Mouse (Mus musculus): ENCODE measurements around the gene Reln. TPM values are rescaled to one million over a fixed set of nuclear protein-coding genes. Genes with fewer than 3 reads are reported as not detected.

Gene Reln
- polyA plus RNA-seq, 1 experiment from 2014 or later: 36.0 TPM

DNA sequence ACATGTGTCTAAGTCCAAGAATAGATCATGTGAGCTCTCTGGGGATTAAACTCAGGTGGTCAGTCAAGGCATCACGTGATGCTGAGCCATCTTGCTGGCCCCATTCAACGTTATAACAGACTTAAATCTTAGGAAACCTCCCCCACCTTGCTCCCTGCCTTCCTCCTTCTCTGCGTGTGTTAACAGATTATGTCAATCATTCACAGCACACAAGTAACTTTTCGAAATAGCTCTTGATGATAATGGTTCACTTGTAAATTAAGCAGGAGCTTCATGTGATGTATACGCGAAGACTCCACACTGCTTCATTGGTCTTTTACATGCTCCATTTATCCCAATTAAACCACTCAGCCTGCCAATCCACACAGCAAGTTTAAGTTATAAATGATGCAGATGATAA is 271.9 kb downstream of the Reln start:
- no peak overlapping the region for H3K9ac ChIP-seq
- WGBS: 73% methylated on average over 6 of the region's 6 CpGs
- no peak for ATAC-seq (ENCODE audit: low FRiP score, low read depth)
- H3K36me3 ChIP-seq: no peaks in the 10 kb centered on the region
- no peaks in the 10 kb centered on the region for H3K27me3 ChIP-seq (replicated peaks)
- no peak overlapping the region for H3K4me2 ChIP-seq (replicated peaks)
- no peaks in the 10 kb centered on the region for H3K9me3 ChIP-seq
- H3K27ac ChIP-seq: no peak overlapping the region
- no peaks in the 10 kb centered on the region for H3K4me1 ChIP-seq
- no peak overlapping the region for H3K4me3 ChIP-seq

DNA sequence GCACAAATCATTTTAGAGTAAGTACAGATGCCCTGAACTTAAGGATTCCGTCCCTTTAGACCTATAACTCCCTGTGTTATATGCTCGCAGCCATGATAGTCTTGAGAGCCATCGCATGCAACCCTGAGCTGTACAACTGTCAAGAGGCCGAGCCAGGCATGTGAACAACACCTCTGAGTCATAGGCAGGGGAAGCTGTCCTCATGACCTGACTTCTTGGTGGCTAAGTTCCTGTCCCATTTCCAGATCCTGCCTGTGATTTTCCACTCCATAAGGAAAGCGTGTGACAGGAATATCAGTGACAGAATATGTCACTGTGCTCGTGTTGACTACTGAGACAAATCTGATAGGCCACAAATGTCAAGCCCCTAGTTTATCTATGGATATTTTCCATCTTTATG is 285.3 kb downstream of the Reln start:
- H3K4me1 ChIP-seq: no peaks in the 10 kb centered on the region
- H3K9me3 ChIP-seq: no peaks in the 10 kb centered on the region
- no peak overlapping the region for H3K27ac ChIP-seq
- no peak for ATAC-seq (ENCODE audit: low FRiP score, low read depth)
- WGBS: 85% methylated on average over 6 of the region's 6 CpGs
- H3K4me2 ChIP-seq (replicated peaks): no peak overlapping the region
- no peaks in the 10 kb centered on the region for H3K36me3 ChIP-seq
- H3K4me3 ChIP-seq: no peak overlapping the region
- H3K27me3 ChIP-seq (replicated peaks): no peaks in the 10 kb centered on the region
- no peak overlapping the region for H3K9ac ChIP-seq

DNA sequence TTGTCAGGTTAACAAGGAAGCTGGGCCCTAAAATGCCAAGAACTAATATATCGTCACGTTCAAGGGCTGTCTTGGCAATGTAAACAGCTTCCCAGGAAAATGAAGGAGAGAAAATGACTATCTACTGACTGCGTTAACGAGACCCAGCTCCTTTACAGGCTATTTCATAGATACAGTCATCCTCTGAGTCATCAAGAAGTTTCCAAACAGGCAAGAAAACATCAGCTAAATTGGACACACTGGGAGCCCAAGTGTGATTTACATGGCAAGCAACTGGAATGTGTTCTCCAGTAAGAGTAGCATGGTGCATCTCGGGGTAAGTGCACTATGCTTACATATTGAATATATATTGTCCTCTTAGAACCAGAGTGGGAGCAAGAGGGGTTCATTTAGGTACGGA is 302.7 kb downstream of the Reln start:
- no peaks in the 10 kb centered on the region for H3K9me3 ChIP-seq
- no peaks in the 10 kb centered on the region for H3K27me3 ChIP-seq (replicated peaks)
- no peak for ATAC-seq (ENCODE audit: low FRiP score, low read depth)
- H3K36me3 ChIP-seq: no peaks in the 10 kb centered on the region
- no peak overlapping the region for H3K27ac ChIP-seq
- H3K4me1 ChIP-seq: no peaks in the 10 kb centered on the region
- no peak overlapping the region for H3K4me2 ChIP-seq (replicated peaks)
- H3K9ac ChIP-seq: no peak overlapping the region
- no peak overlapping the region for H3K4me3 ChIP-seq
- WGBS: 89% methylated on average over 6 of the region's 6 CpGs

GRCm38 (mm10) chr5:22039375-22040149 is 304.9 kb downstream of the Reln start:
- Histone ChIP-seq H3K36me3 (no peaks in the 10 kb centered on the region), H3K27ac (no peak overlapping the region), H3K4me2 (replicated peaks) (no peak overlapping the region), H3K4me3 (no peak overlapping the region), H3K9ac (no peak overlapping the region), H3K27me3 (replicated peaks) (no peaks in the 10 kb centered on the region), H3K9me3 (no peaks in the 10 kb centered on the region), H3K4me1 (peaks cover 6% of the 10 kb centered on the region; the same call in 1 of the 2 replicates)
- WGBS: 81% methylated on average over 12 of the region's 12 CpGs
- ATAC-seq (ENCODE audit: low FRiP score, low read depth): no peak

- Histone ChIP-seq H3K9me3 (no peaks in the 10 kb centered on the region), H3K27me3 (replicated peaks) (no peaks in the 10 kb centered on the region), H3K4me3 (no peak overlapping the region), H3K9ac (no peak overlapping the region), H3K4me1 (peaks cover 15% of the 10 kb centered on the region), H3K27ac (no peak overlapping the region), H3K4me2 (replicated peaks) (no peak overlapping the region), H3K36me3 (no peaks in the 10 kb centered on the region)
- WGBS: 18% methylated on average over 8 of the region's 8 CpGs
- no peak for ATAC-seq (ENCODE audit: low FRiP score, low read depth)
These were observed 309.3 kb downstream of the Reln start for GRCm38 (mm10) chr5:22035201-22035600.

DNA sequence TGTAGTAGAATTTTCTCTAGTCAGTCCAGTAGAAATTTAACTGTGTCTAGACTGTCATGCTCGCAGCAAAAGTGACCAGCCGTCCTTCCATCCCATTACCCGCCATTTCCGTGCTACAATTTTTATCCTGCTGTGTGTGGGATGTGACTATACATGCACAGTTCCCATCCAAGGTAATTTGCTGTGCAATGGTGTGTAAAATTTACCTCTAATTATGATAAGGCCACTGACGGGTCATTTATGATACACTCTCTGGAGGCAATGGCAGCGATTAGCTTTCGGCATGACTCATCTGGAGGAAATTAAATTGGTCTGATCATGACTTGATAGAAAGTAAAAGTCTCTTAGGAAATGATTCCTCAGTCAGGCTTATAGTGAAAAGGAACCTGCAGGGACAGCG is 311.5 kb downstream of the Reln start:
- ATAC-seq (ENCODE audit: low FRiP score, low read depth): 0 out of 2 replicates have a peak, but pooled peaks have one; percentile 27
- Histone ChIP-seq H3K4me2 (replicated peaks) (no peak overlapping the region), H3K27me3 (replicated peaks) (no peaks in the 10 kb centered on the region)

DNA sequence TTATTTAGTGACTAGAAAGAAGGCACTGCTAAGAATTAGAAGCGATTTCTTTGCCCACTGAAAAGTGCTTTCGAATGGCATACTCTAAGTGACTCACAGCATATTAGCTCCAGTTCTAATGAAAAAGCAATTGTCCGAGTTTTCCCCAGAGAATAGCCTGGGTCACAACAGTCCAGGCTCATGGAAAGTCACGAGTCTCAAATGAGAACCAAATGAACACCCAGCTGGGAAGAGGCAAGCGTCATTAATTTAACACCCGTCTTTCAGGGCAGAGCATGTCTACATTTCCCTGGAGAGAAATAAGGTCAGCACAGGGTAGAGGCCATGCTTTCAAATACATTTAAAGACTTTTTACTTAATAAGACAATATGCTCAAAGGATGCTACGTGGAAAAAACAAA is 312.8 kb downstream of the Reln start:
- peak; percentile 84 for ATAC-seq (ENCODE audit: low FRiP score, low read depth)
- Histone ChIP-seq H3K27me3 (replicated peaks) (no peaks in the 10 kb centered on the region), H3K9me3 (no peaks in the 10 kb centered on the region), H3K36me3 (no peaks in the 10 kb centered on the region), H3K27ac (no peak overlapping the region), H3K4me3 (no peak overlapping the region), H3K9ac (no peak overlapping the region), H3K4me2 (replicated peaks) (0 out of 2 replicates have a peak overlapping the region, but pooled peaks have one; percentile 7), H3K4me1 (peaks cover 15% of the 10 kb centered on the region)
- WGBS: 15% methylated on average over 7 of the region's 7 CpGs

More for the DNA sequence above, 311.5 kb downstream of the Reln start:
- Histone ChIP-seq H3K9me3 (no peaks in the 10 kb centered on the region), H3K4me3 (no peak overlapping the region), H3K4me1 (peaks cover 15% of the 10 kb centered on the region), H3K36me3 (no peaks in the 10 kb centered on the region), H3K9ac (no peak overlapping the region), H3K27ac (no peak overlapping the region)
- 55% methylated on average over 8 of the region's 8 CpGs for WGBS

DNA sequence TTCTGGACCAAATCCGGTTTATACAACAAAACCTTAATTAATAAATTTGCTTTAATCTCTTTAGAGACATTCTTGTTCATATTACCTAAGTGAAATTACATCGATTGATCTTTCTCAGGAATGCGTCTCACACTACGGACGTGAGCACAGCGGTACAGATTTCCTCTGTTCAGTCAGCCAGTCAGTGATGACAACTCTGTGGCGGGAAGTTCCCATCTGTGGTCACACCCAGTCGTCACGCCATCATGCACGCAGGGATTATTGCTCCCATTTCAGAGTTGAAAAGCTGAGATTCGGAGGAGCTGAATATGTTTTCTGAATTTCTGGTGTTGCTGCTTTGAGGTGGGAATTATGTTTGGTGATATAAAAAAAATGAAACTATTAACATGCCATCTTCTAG is 316.1 kb downstream of the Reln start:
- Histone ChIP-seq H3K4me2 (replicated peaks) (no peak overlapping the region), H3K27me3 (replicated peaks) (no peaks in the 10 kb centered on the region), H3K27ac (no peak overlapping the region), H3K36me3 (no peaks in the 10 kb centered on the region), H3K9me3 (no peaks in the 10 kb centered on the region), H3K4me3 (no peak overlapping the region), H3K4me1 (peaks cover 9% of the 10 kb centered on the region), H3K9ac (no peak overlapping the region)
- ATAC-seq (ENCODE audit: low FRiP score, low read depth): no peak
- 88% methylated on average over 11 of the region's 11 CpGs for WGBS

- H3K9ac ChIP-seq: no peak overlapping the region
- H3K4me2 ChIP-seq (replicated peaks): no peak overlapping the region
- H3K36me3 ChIP-seq: no peaks in the 10 kb centered on the region
- no peak for ATAC-seq (ENCODE audit: low FRiP score, low read depth)
- WGBS: 88% methylated on average over 6 of the region's 6 CpGs
- H3K9me3 ChIP-seq: no peaks in the 10 kb centered on the region
- no peak overlapping the region for H3K27ac ChIP-seq
- no peaks in the 10 kb centered on the region for H3K27me3 ChIP-seq (replicated peaks)
- peaks cover 9% of the 10 kb centered on the region for H3K4me1 ChIP-seq
- H3K4me3 ChIP-seq: no peak overlapping the region
These were observed 317.1 kb downstream of the Reln start for GRCm38 (mm10) chr5:22027240-22027875.

DNA sequence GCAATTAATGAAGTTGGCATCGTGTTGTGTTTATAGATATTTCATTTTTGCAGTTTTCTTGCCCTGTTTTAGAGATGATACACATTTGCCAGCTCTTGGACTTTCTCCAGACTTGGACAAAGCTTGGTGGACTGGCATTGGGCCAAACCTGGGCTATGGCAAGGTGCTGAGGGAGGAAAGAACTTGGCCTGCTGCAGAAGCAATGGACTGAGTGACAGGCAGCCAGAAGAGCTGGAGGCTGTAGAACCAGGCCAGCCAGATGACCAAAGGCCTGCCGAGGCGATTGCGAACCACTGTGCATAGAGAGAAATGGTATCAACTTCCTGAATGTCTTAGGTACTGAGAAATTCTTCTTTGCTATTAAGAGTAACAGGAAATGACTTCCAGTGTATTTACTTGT is 318.8 kb downstream of the Reln start:
- H3K9me3 ChIP-seq: no peaks in the 10 kb centered on the region
- no peaks in the 10 kb centered on the region for H3K36me3 ChIP-seq
- peaks cover 3% of the 10 kb centered on the region for H3K4me1 ChIP-seq
- H3K27ac ChIP-seq: no peak overlapping the region
- H3K4me3 ChIP-seq: no peak overlapping the region
- H3K27me3 ChIP-seq (replicated peaks): no peaks in the 10 kb centered on the region
- no peak overlapping the region for H3K4me2 ChIP-seq (replicated peaks)
- H3K9ac ChIP-seq: no peak overlapping the region
- WGBS: 91% methylated on average over 4 of the region's 4 CpGs
- no peak for ATAC-seq (ENCODE audit: low FRiP score, low read depth)

DNA sequence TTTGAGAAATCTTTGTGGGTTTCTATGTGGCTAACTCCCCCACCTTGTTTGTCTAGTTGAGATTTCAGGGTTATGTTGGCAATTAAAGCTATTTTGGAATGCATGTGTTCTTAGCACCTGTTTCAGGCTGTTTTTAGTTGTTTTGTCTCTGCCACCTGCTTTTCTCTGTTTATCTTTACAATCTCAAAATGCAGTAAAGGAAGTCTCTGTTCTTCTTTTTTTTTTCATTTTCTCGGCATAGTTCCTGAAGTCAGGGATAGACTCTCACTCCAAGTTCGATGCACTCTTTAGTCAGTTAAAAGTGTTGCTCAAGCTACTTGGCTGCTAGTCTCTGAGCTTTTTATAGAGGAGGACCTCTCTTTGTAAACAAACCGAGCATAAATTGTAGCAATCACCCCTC is 320.4 kb downstream of the Reln start:
- no peaks in the 10 kb centered on the region for H3K9me3 ChIP-seq
- H3K27me3 ChIP-seq (replicated peaks): no peaks in the 10 kb centered on the region
- H3K4me2 ChIP-seq (replicated peaks): no peak overlapping the region
- no peaks in the 10 kb centered on the region for H3K4me1 ChIP-seq
- no peaks in the 10 kb centered on the region for H3K36me3 ChIP-seq
- no peak overlapping the region for H3K9ac ChIP-seq
- no peak for ATAC-seq (ENCODE audit: low FRiP score, low read depth)
- WGBS: 73% methylated on average over 3 of the region's 3 CpGs
- H3K27ac ChIP-seq: no peak overlapping the region
- H3K4me3 ChIP-seq: no peak overlapping the region

DNA sequence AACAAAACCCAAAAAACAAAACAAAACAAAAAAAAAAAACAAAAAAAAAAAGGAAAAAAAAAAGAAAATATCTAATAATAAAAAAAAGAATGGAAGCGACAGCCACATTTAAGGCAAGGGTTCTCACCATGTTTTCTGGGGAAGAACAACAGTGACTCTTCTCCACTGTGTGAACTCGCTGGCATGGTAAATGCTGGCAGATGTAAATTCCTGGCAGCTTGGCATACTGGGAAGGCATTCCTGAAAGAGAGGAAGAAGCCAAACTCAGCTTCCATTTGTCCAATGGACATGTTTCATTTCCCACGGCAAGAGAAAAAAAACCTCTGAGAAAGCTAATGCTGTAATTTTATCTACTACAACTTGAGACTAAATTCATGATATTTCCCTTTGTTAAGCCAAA is 326.6 kb downstream of the Reln start:
- no peak overlapping the region for H3K4me3 ChIP-seq
- WGBS: 85% methylated on average over 3 of the region's 3 CpGs
- no peaks in the 10 kb centered on the region for H3K36me3 ChIP-seq
- H3K9ac ChIP-seq: no peak overlapping the region
- no peaks in the 10 kb centered on the region for H3K27me3 ChIP-seq (replicated peaks)
- H3K4me1 ChIP-seq: no peaks in the 10 kb centered on the region
- ATAC-seq (ENCODE audit: low FRiP score, low read depth): no peak
- no peaks in the 10 kb centered on the region for H3K9me3 ChIP-seq
- no peak overlapping the region for H3K4me2 ChIP-seq (replicated peaks)
- no peak overlapping the region for H3K27ac ChIP-seq

DNA sequence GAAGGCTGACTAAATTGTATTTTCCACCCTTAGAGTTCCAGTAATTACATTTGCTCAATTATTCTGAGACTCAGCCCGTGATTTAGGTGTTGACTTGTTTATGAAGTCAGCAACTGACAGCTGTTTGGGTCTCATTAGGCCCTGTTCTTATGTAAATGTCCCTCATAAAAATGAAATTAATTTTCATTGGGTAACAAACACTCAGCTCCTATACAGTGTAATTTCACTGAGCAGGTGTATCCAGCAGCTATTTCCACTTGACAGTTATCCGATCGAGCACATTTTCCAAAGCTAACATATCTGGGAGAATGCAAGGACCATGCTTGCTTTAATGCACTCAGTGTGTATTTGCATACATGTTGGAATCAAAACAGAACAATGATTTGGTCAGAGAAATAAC is 330.0 kb downstream of the Reln start:
- peak; percentile 58; the same call in 1 of the 2 replicates for ATAC-seq (ENCODE audit: low FRiP score, low read depth)
- no peaks in the 10 kb centered on the region for H3K36me3 ChIP-seq
- H3K27ac ChIP-seq: no peak overlapping the region
- 68% methylated on average over 3 of the region's 3 CpGs for whole genome bisulfite sequencing
- no peaks in the 10 kb centered on the region for H3K27me3 ChIP-seq (replicated peaks)
- H3K4me3 ChIP-seq: no peak overlapping the region
- no peak overlapping the region for H3K9ac ChIP-seq
- H3K4me2 ChIP-seq (replicated peaks): no peak overlapping the region
- no peaks in the 10 kb centered on the region for H3K4me1 ChIP-seq
- no peaks in the 10 kb centered on the region for H3K9me3 ChIP-seq

All from neural tube, embryonic 12.5 days (tissue).